Mouse (Mus musculus) embryonic fibroblast, embryonic 13.5 days (primary cell): Measurements from ENCODE around the gene Tsc22d4. TPM values are rescaled to one million over a fixed set of nuclear protein-coding genes. Genes with fewer than 3 reads are reported as not detected.

ENCODE experiments used
- H3K27ac ChIP-seq: 2 replicates; pipeline ENCODE4 v1.5.1; 2012; ENCODE audit warnings: low read length, control low read depth, inconsistent platforms; ENCODE audit not compliant: insufficient read depth
- H3K4me1 ChIP-seq: 2 replicates; pipeline ENCODE4 v1.6.1; 2011; ENCODE audit warnings: low read length; ENCODE audit not compliant: control insufficient read depth, insufficient read depth
- H3K4me3 ChIP-seq: 2 replicates; pipeline ENCODE4 v1.5.1; 2011; ENCODE audit warnings: mild to moderate bottlenecking, control low read depth, low read length; ENCODE audit not compliant: insufficient read depth
- CTCF ChIP-seq: IDR thresholded peaks from 2 replicates; pipeline ENCODE4 v1.5.1; 2011; ENCODE audit warnings: mild to moderate bottlenecking, control low read depth, low read length, moderate library complexity, borderline replicate concordance; ENCODE audit not compliant: insufficient read depth
- POLR2A ChIP-seq: IDR thresholded peaks from 2 replicates; pipeline ENCODE4 v1.6.1; 2011; ENCODE audit warnings: low read depth, mild to moderate bottlenecking, control low read depth, low read length, moderate library complexity
- polyA plus RNA-seq: library from polyadenylated mRNA; stranded (reverse); fragments of >200 nt; gene quantifications from 2 replicates; pipeline ENCODE4 v1.2.4, GENCODE M21; 2011; ENCODE audit warnings: low read depth; ENCODE audit not compliant: missing spikeins, insufficient read length

Gene Tsc22d4
- polyA plus RNA-seq, 1 experiment, result 71.5 TPM

GRCm38 (mm10) chr5:137764609-137765340 is 19.2 kb downstream of the Tsc22d4 start:
- TF ChIP-seq CTCF (no peak), POLR2A (no peak)
- no peak overlapping the region for H3K27ac ChIP-seq
- no peaks in the 10 kb centered on the region for H3K4me1 ChIP-seq
- no peak overlapping the region for H3K4me3 ChIP-seq

GRCm38 (mm10) chr5:137766270-137766669 is 20.7 kb downstream of the Tsc22d4 start:
- no peak for TF ChIP-seq POLR2A
- TF ChIP-seq CTCF, result no peak
- no peak overlapping the region for H3K4me3 ChIP-seq
- no peak overlapping the region for H3K27ac ChIP-seq
- H3K4me1 ChIP-seq, result no peaks in the 10 kb centered on the region

GRCm38 (mm10) chr5:137768475-137768874 is 22.9 kb downstream of the Tsc22d4 start:
- H3K4me3 ChIP-seq, result no peak overlapping the region
- H3K4me1 ChIP-seq, result no peaks in the 10 kb centered on the region
- TF ChIP-seq CTCF (no peak), POLR2A (no peak)
- H3K27ac ChIP-seq, result no peak overlapping the region

GRCm38 (mm10) chr5:137770709-137771108 is 25.2 kb downstream of the Tsc22d4 start:
- no peak overlapping the region for H3K27ac ChIP-seq
- H3K4me1 ChIP-seq, result no peaks in the 10 kb centered on the region
- TF ChIP-seq POLR2A (no peak), CTCF (no peak)
- H3K4me3 ChIP-seq, result no peak overlapping the region

- Histone ChIP-seq H3K27ac (no peak overlapping the region), H3K4me1 (0 out of 2 replicates have a peak, but pooled peaks cover 4% of the 10 kb centered on the region), H3K4me3 (no peak overlapping the region)
- no peak for TF ChIP-seq CTCF
- no peak for TF ChIP-seq POLR2A
These were observed 27.2 kb downstream of the Tsc22d4 start for GRCm38 (mm10) chr5:137772755-137773154.

GRCm38 (mm10) chr5:137775587-137776290 is 30.2 kb downstream of the Tsc22d4 start:
- Histone ChIP-seq H3K4me3 (no peak overlapping the region), H3K4me1 (peaks cover 7% of the 10 kb centered on the region; the same call in 1 of the 2 replicates), H3K27ac (no peak overlapping the region)
- TF ChIP-seq POLR2A, result no peak
- TF ChIP-seq CTCF, result no peak

- Histone ChIP-seq H3K4me1 (peaks cover 7% of the 10 kb centered on the region; the same call in 1 of the 2 replicates), H3K27ac (no peak overlapping the region), H3K4me3 (no peak overlapping the region)
- no peak for TF ChIP-seq CTCF
- no peak for TF ChIP-seq POLR2A
These were observed 30.9 kb downstream of the Tsc22d4 start for GRCm38 (mm10) chr5:137776408-137776918.

- Histone ChIP-seq H3K4me3 (no peak overlapping the region), H3K4me1 (peaks cover 7% of the 10 kb centered on the region; the same call in 1 of the 2 replicates), H3K27ac (no peak overlapping the region)
- TF ChIP-seq POLR2A (no peak), CTCF (no peak)
These were observed 31.8 kb downstream of the Tsc22d4 start for GRCm38 (mm10) chr5:137777267-137777845.

- Histone ChIP-seq H3K4me1 (peaks cover 7% of the 10 kb centered on the region; the same call in 1 of the 2 replicates), H3K4me3 (peak within 1 kb of the TSS; percentile 84), H3K27ac (0 out of 2 replicates have a peak within 1 kb of the TSS, but pooled peaks have one; percentile 6)
- TF ChIP-seq POLR2A (peak; percentile 59), CTCF (no peak)
These were observed 33.1 kb downstream of the Tsc22d4 start, which contains the start of gene Ppp1r35 for GRCm38 (mm10) chr5:137778635-137779034. Ppp1r35 (plus strand) TSS chr5:137778849.
